Mouse (Mus musculus): ENCODE results near the gene Flt1.

The Flt1 gene

DNA sequence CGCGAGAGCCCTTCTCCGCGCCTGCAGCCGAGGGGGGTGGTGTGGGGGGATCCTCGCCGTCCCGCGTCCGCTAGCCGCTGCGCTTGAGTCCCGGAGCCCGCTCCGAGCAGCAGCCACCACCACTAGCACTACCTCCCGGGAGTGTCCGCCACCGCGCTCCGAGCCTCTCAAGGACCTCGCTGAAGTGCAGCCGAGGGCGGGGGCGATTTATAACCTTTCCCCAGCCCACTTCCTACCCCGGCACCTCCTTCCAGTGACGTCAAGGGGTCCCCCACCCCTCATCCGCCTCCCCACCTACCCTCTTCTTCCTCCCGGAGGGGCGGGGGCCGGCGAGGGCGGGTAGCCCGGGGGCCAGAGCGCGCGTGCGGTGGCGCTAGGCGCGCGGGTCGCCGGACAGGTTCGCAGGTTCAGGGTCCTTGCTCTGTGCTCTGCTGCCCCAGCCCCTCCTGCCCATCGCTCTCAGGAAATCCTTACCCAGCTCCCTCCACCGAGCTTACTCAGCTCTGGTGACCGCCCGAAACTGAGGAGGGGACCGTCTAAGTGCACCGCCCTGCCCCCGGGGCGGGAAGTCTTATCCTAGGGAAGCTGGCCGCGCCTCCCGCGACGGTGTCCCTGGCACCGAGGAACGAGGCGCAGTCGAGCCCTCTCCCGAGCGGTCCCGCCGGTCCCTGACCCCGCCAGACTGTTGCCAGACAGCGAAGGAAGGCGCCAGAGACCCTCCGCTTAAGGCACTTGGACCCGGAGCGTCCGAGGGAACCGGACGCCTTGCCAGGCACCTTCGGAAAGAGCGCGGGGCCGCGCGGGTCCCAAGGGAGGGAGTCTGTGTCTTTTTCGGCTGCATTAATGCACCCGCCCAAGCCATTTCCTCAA is at the start of gene Flt1:
TSS of gene Flt1 (minus strand) at position 181 of the 870 bp plus-strand sequence.
- under 1% methylated on average over 82 of the region's 82 CpGs for WGBS

DNA sequence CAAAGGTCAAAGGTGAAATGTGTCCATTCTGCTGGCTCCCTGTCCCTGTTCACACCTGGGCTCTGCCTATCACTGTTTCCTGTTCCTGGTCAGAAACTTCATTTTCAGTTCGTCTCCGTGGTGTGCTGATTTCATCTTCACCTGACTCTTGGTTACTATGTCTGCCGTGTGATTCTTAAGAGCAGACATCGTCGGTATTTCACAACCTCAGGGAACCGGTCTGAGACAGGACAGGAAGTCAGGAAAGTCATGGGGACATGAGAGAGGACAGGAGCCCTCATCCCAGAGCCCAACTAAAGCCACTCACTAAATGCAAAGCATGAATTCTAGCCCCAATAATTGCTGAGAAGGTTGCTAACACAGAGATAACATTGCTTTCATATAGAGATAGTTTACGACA is 49.4 kb upstream of the Flt1 start:
- 83% methylated on average over 7 of the region's 7 CpGs for WGBS

GRCm38 (mm10) chr5:147769918-147770317 is 44.1 kb upstream of the Flt1 start:
- WGBS, result 79% methylated on average over 6 of the region's 6 CpGs

DNA sequence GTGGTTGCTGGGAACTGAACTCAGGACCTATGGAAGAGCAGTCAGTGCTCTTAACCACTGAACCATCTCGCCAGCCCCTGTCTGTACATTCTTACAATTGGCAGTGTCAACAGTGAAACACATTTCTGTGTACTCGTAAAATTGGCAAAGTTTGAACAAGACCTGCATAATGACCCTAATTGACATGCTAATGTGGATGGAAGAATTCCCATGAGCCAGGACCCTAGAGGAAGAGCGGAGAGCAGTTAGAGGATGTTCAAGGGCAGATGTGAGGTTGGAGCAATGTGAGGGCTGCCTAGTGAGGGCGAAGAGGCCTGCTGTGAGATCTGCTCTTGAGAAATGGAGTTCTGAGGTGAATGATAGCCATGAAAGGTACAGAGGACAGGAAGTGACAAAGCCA is 38.2 kb upstream of the Flt1 start:
- WGBS, result 75% methylated on average over 4 of the region's 4 CpGs

DNA sequence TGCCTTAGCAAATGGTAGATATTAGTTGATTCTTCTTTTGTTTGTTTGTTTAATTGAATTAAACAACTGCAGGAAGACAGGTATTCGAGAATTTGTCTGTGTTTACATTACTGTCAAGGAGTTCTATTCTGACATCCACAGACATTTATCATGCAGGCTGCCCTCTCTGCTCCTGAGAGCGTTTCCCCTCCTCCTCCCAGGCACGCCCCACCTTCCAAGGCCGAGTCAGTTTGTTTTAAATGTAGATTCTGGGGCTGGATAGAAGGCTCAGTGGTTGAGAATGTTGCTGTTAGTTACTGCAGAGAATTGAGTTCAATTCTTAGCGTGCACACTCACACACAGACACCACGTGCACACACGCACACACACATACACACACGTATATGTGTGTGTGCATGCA is 36.2 kb upstream of the Flt1 start:
- 58% methylated on average over 8 of the region's 8 CpGs for WGBS

GRCm38 (mm10) chr5:147761275-147761674 is 35.5 kb upstream of the Flt1 start:
- 34% methylated on average over 9 of the region's 9 CpGs for WGBS

GRCm38 (mm10) chr5:147758640-147759319 is 33.0 kb upstream of the Flt1 start:
- 81% methylated on average over 9 of the region's 9 CpGs for WGBS

- WGBS, result 62% methylated on average over 12 of the region's 12 CpGs
Observed at GRCm38 (mm10) chr5:147757832-147758587, 32.2 kb upstream of the Flt1 start.

- 9% methylated on average over 25 of the region's 25 CpGs for WGBS
Observed at GRCm38 (mm10) chr5:147752914-147753341, 27.1 kb upstream of the Flt1 start.

GRCm38 (mm10) chr5:147751673-147752130 is 25.9 kb upstream of the Flt1 start:
- WGBS, result 1% methylated on average over 28 of the region's 28 CpGs

DNA sequence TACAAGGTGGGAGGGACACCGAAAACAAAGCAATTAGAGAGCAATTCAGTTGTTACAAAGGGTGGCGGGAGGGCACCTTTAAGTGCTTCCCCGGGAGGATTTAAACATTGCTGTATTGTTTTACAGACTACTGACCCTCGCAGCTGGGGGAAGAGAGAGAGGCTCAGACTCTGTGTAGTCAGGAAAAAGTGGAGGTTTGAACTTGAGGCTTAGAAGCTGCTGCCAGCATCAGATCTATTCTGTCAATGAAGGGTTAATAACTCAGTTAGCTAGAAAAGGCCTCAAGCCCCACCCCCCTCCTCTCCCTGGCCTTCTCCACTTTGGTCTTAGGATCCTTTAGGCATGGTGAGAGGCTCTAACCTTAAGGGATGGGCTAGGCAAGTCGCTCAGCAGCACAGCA is 24.2 kb upstream of the Flt1 start:
- 43% methylated on average over 5 of the region's 5 CpGs for WGBS

- WGBS, result 19% methylated on average over 15 of the region's 15 CpGs
Observed at GRCm38 (mm10) chr5:147748081-147748581, 22.3 kb upstream of the Flt1 start.

GRCm38 (mm10) chr5:147744900-147745653 is 19.3 kb upstream of the Flt1 start:
- WGBS, result 82% methylated on average over 21 of the region's 21 CpGs

DNA sequence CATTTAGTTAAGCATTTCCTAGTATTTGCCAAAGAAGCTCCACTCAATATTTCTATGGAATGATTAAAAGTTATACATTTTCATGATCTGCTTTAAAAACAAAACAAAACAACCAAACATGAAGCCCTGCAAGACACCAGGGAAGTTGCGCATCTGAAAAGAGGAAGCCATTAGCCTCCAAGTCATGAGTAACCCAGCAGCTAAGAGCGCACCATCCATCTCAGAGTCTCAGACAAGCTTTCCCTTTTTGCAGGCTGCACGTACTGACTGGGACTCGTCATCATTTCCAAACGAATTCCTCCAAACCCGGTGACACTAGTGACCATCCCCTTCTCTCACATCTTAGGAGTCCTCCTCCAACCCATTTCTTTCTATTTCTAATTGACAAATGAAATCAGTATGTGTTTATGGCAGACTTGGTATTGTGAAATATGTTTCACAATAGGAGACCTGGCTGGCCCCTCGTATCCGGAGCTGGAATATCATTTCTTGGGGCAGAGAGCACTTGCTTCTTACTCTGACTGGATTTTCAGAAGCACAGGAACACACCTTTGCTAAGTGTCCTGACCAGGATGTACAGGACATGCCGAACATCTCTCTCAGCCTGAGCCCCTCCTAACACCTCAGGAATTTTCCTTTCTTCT is 16.8 kb upstream of the Flt1 start:
- WGBS, result 94% methylated on average over 9 of the region's 9 CpGs

- 86% methylated on average over 8 of the region's 8 CpGs for WGBS
Observed at GRCm38 (mm10) chr5:147736766-147737280, 11.0 kb upstream of the Flt1 start.

DNA sequence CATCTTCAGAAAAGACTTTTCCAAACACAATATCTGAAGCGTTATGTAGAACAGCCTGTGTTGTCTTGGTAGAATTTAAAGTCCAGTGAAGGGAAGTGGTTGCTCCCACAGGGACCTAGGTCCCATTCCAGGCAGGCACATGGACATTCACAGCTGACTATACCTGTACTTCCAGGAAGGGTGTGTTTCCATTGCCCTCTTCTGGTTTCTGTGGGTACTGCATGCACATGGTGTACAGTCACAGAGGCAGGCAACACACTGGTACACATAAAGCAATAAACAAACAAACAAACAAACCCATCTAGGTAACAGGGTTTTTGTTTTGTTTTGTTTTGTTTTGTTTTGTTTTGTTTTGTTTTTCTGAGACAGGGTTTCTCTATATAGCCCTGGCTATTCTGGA is 7.9 kb upstream of the Flt1 start:
- 93% methylated on average over 1 of the region's 1 CpGs for WGBS

GRCm38 (mm10) chr5:147732926-147733325 is 7.1 kb upstream of the Flt1 start:
- 84% methylated on average over 5 of the region's 5 CpGs for WGBS

- WGBS, result 44% methylated on average over 12 of the region's 12 CpGs
Observed at GRCm38 (mm10) chr5:147727481-147727880, 1.7 kb upstream of the Flt1 start.

- 16% methylated on average over 18 of the region's 18 CpGs for WGBS
Observed at GRCm38 (mm10) chr5:147726701-147727393, 1.0 kb upstream of the Flt1 start.

All from cerebral cortex, adult 2 months (tissue).